Mouse (Mus musculus) right cerebral cortex, postnatal 14 days (tissue): ENCODE data around the gene Prkci.

Experiments used
- DNase-seq: peaks from one replicate; pipeline ENCODE4 v3.0.0; 2022

Prkci gene

GRCm38 (mm10) chr3:30995283-30995898 lies at the start of gene Prkci:
TSS of gene Prkci (plus strand) at chr3:30995747.
- peak; percentile 91 for DNase-seq

- peak; percentile 18 for DNase-seq
These were observed 43.9 kb upstream of the Prkci start for GRCm38 (mm10) chr3:30951652-30952051.

- no peak for DNase-seq
These were observed 43.1 kb upstream of the Prkci start for GRCm38 (mm10) chr3:30952273-30953070.

GRCm38 (mm10) chr3:30956327-30956726 lies 39.2 kb upstream of the Prkci start:
- DNase-seq: no peak

- no peak for DNase-seq
These were observed 36.8 kb upstream of the Prkci start for GRCm38 (mm10) chr3:30958709-30959108.

- no peak for DNase-seq
These were observed 35.4 kb upstream of the Prkci start for GRCm38 (mm10) chr3:30959868-30960831.

- no peak for DNase-seq
These were observed 32.4 kb upstream of the Prkci start for GRCm38 (mm10) chr3:30963100-30963499.

- DNase-seq: no peak
These were observed 31.3 kb upstream of the Prkci start for GRCm38 (mm10) chr3:30964216-30964615.

GRCm38 (mm10) chr3:30965644-30966043 lies 29.9 kb upstream of the Prkci start:
- no peak for DNase-seq

GRCm38 (mm10) chr3:30968531-30969092 lies 26.9 kb upstream of the Prkci start:
- peak; percentile 46 for DNase-seq

GRCm38 (mm10) chr3:30969104-30969581 lies 26.4 kb upstream of the Prkci start, which contains the start of gene Phc3:
TSS of gene Phc3 (minus strand) at chr3:30969415.
- DNase-seq: peak; percentile 96

- peak; percentile 38 for DNase-seq
These were observed 20.3 kb upstream of the Prkci start for GRCm38 (mm10) chr3:30975102-30975754.

- no peak for DNase-seq
These were observed 18.4 kb upstream of the Prkci start for GRCm38 (mm10) chr3:30976991-30977603.

GRCm38 (mm10) chr3:30981616-30982380 lies 13.7 kb upstream of the Prkci start:
- DNase-seq: no peak

GRCm38 (mm10) chr3:30982924-30983536 lies 12.5 kb upstream of the Prkci start:
- DNase-seq: no peak

- no peak for DNase-seq
These were observed 7.9 kb upstream of the Prkci start for GRCm38 (mm10) chr3:30987396-30988318.

GRCm38 (mm10) chr3:30992161-30992560 lies 3.4 kb upstream of the Prkci start:
- DNase-seq: no peak

GRCm38 (mm10) chr3:30993066-30993573 lies 2.4 kb upstream of the Prkci start:
- DNase-seq: no peak

GRCm38 (mm10) chr3:30994859-30995258 lies 688 bp upstream of the Prkci start:
- DNase-seq: no peak
